Mouse (Mus musculus) 416B (cell line): ENCODE data around the gene Ap2s1.

Experiments used
- DNase-seq: peaks from one replicate; pipeline ENCODE4 v3.0.0; 2011; ENCODE audit warnings: low read depth

The Ap2s1 gene

DNA sequence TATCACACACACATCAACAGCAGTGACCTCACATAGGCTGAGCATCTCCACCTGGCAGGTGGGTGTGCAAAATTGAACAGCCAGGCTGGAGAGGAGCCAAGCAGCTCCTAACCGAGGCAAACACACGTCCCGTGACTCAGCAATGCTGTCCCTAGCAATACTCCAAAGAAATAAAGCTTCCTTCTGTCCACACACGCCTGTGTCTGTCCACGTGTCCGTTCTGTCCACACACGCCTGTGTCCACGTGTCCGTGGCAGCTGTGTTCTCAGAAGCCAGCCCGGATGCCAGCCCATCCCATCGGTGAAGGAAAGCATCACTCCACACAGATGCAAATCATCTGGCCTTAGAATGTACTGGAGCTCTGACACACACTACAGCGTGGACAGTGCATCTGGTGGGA, 13.8 kb downstream of the Ap2s1 start:
- no peak for DNase-seq

DNA sequence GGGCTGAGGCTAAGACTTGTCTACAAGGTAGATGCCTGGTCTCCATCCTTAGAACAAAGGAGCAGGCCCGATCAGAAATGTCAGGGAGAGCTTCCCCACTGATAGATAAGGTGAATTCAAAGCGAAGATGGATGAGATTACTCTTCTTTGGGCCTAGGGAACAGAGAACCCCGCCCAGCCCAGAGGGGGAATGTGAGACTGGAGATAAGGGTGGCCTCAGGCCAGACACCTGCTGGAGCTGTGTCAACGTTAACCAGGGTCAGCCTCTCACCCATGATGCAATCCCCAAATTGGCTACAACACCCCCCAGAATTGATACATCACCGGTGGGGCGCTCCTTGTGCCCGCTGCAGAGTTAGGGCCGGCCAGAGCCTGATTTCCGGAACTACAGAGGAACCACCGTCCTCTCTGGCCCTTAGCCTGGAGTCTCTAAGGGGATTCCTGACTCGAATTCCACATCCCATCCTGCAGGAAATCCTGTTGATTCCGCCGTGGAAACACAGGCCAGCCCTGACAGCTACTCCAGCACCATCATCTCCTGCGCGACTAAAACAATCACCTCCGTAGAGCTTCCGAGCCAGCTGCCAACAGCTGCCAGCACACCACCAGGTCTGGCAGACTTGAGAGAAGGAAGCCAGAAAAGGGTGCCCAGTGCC, 17.3 kb downstream of the Ap2s1 start:
- no peak for DNase-seq

DNA sequence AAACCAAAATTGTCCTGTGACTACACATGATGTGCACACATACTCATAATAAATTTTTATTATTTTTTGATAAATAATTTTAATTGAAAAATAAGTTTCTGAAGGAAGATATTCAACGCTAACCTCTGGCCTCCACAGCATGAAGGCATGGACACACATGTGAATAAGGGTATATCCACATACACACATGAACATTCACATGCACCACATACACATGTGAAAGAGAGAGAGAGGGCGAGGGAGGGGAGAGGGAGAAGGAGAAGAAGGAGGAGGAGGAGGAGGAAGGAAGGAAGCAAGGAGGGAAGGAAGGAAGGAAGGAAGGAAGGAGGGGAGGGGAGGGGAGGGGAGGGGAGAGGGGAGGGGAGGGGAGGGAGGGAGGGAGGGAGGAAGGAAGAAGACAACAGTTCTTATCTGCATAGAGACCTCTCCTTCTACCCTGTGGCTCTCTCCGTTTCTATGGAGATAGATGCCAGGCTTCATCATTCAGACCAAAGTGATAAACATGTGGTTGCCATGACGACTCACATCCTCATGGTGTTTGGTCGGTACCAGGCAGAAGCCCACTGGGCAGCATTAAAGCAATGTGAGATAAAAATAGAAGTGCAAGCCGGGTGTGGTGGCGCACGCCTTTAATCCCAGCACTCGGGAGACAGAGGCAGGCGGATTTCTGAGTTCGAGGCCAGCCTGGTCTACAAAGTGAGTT, 20.8 kb downstream of the Ap2s1 start:
- peak; percentile 40 for DNase-seq

DNA sequence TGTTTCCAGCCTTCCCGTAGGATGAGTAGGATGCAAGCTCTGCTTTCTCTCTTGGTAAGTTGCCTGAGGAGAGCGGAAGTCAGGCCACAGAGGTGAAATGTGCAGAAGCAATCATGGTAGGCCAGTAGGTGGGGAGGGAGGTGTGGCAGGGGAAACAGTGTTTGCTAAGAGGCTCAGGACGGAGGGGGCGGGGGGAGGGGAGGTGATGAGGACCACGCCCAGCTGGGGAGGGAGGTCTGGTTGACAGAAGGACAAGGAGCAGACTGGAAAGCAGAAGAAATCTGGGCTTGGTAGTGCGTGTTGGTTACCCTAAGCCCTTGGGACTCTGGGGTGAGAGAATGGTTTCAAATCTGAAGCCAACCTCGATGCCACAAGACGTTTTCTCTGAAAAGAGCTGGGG, 22.1 kb downstream of the Ap2s1 start:
- peak; percentile 47 for DNase-seq

DNA sequence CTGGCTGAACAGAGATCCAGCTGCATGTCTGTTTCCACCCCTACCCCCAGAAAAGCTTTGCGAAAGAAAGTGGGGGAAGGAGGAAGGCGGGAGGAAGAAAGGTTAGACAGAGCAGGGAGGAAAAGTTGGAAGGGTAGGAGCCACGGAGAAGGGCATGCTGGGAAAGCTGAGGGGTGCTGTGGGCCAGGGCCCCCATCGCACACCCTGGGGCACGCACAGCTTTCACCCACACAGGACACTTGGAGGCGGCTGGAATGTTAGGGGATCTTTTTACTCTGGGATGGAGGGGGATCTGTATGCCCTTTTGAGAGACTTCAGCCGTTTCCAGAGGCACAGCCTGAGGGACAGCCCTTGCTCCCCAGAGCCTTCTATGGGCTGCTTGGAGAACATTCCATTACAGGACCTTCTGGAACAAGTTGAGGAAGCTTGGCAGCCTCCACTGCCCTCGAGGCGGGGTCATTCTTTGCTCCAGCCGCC, 22.8 kb downstream of the Ap2s1 start:
- no peak for DNase-seq

DNA sequence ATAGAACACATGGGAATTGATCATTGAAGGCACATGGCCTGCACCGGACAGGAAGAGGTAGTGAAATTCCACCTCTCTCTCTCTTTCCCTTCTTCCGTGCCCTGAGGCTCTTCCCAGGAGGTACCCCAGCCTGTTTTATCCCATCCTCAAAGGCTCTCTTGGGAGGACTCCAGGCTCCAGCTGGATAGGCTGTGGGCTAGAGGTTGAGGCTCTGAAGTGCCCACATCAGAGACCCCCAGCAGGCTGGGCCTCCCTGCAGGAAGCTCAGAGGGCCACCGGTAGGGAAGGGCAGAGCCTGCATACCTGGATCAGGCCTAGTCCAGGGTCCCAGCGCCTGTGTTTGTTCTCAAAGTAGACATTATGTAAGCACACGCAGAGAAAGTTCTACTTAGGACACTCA, 23.4 kb downstream of the Ap2s1 start:
- no peak for DNase-seq

DNA sequence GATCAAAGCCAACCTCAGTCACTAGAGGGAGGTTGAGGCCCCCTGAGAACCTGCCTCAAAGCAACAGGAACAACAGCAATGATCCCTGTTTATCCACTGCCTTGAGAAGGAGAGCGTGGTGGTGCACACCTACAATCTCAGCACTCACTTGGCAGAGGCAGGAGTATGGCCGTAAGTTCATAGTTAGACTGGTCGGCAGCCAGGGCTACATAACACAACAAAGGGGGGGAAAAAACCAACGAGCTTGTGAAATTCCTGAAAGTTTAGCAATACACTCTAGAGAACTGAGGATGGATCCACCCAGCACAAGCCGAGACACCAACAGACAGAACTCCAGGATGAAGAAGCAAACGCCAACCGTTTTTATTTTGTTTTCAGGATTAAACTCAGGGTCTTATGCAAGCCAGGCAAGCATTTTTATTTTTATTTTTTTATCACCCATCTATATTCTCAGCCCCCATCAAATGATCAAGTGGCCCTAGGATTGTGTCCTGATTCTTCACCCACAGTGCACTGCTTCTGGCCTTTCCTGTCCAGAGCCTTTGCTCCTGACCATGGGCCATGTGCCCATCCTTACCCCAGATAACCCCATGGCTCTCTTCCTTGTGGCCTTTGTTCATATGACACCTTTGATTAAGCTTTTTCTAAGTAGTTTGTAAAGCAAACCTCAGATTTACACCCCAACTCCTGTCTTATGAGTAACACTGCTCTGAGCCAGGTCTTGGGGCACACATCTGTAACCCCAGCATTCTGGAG, 25.4 kb downstream of the Ap2s1 start:
- DNase-seq: no peak

DNA sequence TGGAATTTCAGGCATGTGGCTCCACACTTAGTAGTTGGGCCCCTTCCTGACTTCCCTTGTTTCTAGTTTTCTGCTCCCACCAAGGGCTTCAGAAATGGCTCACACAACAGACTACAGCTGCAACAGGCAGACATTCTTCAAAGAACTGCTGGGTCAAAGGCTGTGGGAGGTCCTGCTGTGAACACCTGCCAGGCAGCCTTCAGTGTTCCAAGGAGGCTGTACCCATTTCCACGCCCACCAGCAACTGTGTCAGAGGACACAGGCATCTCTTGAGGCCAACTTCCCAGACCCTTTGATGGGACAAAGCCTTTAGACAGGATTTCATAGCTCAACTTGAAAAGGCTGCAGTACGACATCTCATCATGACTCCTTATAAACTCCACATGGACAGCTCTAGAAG, 28.2 kb downstream of the Ap2s1 start:
- no peak for DNase-seq

DNA sequence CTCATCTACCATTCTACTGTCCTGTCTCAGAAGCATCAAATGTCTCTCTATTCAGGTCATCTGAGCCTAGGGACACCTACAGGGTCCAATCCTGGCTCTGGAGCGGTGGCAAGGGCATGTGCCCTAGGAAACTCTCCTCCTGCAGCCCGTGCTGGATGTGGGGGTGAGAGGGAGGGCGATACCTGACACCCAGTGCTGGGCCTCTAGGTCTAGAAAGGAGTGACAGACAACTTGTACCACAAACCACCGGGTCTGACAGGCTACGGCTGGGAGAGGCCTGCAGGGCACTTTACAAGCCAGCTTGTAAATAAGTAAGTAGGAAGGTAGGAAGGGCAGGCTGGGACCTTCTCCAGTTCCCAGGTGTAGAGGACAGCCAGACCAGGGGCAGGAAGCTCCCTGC, 37.7 kb downstream of the Ap2s1 start:
- peak; percentile 20 for DNase-seq

DNA sequence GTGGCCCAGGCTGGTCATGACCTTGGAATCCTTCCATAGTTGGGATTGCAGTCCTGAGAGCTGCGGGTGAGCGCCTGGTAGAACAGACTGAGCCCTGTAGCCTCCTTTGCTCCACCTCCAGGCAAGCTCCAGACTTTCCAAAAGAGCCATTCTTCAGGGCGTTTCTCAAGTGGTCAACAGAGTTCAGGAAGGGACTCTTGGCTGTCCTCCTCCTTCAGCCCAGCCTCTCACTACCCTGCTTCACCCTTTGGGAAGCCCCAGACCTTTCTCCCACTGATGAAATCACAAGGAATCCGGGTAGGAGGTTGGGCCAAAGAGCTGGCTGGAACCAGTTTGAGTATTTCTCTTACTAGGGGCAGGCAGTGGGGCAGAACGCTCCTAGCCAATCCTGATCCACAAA, 41.9 kb downstream of the Ap2s1 start:
- no peak for DNase-seq

DNA sequence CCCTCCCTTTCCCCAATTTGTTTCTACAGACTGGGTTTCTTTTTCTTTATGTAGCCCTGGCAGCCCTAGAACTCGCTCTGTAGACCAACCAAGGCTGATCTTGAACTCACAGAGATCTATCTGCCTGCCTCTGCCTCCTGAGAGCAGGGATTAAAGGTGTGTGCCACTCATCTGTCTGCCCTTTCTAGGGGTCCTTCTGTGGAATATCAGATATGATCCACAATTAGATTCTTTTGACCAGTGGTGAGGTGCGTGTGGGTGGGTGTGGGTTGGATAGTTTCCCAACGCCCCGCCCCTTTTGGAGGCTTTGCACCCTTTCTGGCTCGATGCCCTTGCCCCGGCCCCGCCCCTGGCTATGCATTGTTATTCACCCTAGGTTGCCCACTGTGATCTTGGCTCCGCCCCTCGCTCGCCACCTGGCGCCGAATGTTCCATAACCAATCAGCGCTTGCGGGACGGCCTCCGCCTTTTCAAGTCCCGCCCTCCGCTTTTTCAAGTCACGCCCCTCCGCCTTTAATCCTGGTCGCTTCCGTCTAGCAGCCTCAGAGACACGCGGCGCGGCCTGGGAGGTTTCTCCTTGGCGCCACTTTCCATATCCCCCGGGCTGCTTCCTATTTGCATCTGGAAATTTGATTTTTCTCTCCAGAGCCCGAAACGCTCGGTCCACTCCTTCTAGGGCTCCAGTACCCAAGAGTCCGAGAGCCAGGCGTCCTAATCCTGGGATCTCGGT, 42.8 kb downstream of the Ap2s1 start, which contains the start of gene Slc1a5:
Gene Slc1a5 (plus strand): TSS at position 516 of the 730 bp plus-strand sequence.
- DNase-seq: peak; percentile 99

DNA sequence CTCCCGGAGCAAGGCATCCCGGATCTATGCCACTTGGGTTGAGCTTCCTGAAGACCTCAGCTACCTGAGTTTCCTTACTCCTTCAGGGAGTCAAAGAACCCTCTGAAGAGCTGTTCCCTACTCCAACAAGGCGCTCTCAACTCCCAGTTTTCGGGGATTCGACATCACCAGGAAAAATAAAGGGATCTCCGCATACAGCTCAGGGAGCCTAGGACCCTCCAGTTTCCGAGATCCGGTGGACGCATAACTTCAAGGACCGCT, 43.3 kb downstream of the Ap2s1 start:
- no peak for DNase-seq

DNA sequence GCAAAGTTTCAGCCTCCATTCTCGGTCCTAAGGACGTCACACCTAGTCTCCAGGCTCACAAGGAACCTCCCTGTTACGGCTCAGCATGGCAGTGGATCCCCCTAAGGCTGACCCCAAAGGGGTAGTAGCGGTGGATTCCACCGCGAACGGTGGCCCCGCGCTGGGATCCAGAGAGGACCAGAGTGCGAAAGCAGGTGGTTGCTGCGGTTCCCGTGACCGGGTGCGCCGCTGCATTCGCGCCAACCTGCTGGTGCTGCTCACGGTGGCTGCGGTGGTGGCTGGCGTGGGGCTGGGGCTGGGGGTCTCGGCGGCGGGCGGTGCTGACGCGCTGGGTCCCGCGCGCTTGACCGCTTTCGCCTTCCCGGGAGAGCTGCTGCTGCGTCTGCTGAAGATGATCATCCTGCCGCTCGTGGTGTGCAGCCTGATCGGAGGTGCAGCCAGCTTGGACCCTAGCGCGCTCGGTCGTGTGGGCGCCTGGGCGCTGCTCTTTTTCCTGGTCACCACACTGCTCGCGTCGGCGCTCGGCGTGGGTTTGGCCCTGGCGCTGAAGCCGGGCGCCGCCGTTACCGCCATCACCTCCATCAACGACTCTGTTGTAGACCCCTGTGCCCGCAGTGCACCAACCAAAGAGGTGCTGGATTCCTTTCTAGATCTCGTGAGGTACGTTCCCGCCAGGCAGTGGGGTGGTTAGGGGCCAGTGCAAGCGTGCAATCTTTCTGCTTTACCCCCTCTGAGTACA, 43.8 kb downstream of the Ap2s1 start:
- no peak for DNase-seq

DNA sequence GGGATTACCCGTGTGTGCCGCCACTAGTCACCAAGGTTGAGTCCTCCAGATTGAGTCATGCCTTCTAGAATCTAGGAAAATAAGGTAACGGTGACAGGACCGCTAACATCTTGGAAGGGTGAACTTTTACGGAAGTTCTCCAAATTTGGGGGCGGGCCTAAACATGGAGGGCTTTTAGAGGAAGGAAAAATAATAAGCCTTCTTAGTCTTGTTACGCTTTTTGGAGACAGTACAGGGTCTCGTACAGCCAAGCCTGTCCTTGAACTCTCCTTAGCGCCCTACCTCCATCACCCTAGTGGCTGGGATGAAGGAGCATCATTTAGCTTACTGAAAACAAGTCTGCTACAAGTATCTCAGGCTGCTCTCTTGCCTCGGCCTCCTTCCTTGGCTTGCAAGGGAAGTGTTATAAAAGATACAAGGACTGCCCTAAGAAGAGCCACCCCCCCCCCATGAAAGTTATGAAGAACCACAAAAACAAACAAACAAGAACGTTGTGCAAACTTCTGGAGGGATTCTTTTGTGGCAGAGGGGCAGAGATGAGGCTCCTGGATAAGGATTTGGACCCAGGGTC, 44.4 kb downstream of the Ap2s1 start:
- DNase-seq: peak; percentile 70

DNA sequence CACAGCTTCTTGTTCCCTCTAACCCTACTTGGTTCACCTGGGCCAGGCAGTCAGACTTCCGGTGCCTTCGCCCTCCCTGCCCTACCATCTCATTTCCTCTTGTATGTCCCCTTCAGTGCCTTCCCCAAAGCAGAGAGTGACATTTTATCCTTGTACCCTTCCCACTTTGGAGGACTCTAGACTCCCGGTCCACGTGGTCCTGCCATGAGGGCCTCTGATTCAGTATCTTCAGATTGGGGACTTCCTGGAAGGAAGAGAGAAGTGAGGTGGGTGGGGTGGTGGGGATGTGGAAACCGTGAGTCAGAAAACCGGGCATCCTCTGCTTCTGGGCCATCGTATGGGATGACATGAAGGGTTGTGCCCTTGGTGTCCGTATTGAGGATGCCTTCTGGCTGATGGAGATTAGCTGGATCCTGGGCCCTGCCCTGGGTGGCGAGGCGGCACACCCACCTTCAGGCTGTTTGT, 45.0 kb downstream of the Ap2s1 start:
- peak; percentile 91 for DNase-seq

DNA sequence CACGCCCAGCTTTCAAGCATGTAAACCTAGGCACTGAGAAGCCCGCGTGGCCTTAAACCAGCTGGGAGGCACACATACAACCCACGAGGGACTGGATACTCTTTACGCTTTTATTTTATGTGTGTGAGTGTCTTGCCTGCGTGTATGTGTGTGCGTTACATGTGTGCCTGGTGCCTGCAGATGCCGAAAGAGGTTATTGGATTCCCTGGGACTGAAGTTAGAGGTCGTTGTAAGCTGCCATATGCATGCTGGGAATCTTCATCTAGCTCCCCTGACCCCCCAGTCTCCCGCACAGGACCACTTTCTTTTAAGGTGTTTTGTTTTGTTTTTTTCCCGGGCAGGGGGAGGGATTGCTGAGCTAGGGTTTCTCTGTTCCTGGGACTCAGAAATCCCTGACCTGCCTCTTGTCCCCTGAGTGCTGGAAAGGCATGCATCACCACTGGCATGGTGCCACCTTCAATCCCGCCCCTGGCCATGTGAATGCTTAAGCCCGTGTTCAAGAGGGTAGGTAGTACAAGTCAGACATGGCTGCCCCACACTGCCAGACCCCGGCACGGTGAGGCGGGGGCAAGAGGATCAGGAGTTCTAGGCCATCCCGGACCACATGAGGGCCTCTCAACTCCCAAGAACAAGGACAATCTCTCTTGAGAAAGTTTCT, 45.7 kb downstream of the Ap2s1 start:
- DNase-seq: peak; percentile 82

DNA sequence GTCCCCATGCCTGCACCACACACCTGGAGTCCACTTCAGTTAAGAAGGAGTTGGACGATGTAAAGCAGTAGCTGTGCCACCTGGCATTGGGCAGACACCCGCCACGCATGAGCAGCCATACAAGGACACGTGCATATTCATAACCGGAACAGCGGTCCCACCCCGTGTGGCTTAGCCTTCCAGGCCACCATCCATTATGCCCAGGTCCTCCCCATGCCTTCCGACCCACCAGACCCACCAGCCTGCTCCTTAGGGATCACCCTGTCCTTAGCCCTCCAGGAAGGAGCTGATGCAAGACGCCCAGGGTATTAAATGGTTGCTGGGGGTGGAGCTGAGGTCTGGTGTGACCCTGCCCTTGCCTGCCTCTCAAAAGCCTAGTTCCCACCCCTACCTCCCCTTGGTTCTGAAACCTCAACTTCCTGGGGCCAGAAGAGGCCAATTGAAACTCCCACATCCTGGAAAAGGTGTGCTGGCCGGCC, 46.3 kb downstream of the Ap2s1 start:
- peak; percentile 90 for DNase-seq

DNA sequence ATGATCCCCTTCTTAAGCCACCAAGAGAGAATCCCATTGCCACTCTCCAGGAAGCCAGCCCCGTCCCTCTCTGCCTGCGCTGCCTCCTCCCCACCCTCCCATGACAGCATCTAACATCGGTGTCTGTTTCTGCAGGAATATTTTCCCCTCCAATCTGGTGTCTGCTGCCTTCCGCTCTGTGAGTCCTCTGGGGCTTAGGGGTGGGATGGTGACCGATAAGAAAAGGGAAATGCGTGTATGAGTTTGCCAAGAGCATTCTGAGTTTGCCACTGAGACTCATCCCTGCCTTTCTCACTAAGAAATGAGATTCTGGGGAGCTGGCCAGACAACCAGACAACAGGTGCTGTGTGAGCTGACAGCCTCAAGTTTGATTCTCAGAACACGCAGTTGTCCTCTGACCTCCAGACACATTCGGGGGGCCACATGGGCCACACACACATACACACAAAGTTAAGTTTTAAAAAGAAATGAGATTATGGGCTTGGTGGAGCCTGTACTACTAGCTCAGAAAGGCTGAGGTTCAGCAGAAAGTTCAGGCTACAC, 47.4 kb downstream of the Ap2s1 start:
- DNase-seq: no peak

DNA sequence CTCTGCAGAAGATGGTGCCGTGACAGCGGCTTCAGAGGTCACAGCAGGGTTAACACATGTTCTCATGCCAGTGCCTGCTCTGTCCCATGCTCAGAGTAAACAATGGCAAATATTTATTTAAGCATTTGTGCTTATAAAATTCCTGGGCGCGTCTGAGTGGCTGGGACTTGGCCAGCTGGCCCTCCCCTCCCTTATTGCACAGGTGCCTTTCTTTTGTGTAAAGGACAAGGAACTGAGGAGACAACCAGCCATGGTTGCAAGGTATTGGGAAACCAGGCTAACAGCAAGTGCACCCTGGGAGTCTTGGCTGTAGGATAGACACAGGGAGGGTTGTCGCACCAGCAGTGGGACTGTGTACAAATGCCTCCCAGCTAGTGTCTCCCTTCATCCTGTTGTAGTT, 54.1 kb downstream of the Ap2s1 start:
- no peak for DNase-seq

DNA sequence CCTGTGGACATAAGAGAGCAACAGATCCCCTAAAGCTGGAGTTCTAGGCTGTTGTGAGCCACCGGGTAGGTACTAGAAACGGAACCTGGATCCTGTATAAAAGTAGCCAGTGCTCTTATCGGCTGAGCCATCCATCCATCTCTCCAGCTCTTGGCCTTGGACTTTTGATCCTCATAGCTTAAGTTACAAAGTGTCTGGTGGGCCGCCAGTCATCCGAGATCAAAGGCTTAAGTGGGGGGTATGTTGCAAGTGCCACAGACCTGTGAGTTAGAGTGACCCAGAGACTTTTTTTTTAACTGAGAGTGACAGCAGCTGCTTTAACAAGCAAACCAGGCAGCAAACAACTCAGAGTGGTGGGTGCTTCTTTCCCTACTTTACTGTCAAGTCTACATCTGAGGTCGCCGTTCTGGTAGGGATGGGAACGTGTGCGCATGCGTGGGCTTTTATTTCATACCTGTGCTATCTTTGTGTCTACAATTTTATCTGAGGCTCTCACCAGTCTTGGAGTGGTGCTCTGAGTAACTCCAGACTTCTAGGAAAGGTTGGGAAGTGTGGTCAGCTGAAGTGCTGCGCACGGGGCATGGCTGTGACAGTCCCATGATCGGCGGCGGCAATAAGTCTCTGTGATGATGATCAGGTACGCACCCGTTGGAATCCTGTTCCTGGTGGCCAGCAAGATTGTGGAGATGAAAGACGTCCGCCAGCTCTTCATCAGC, 55.0 kb downstream of the Ap2s1 start:
- DNase-seq: no peak
